Mouse (Mus musculus) thymus, postnatal 36 days (tissue): ENCODE results near the gene Lig1.

ENCODE experiments used
- DNase-seq, 2 experiments: peaks; one replicate each; pipeline ENCODE4 v3.0.0; 2022; ENCODE audit warnings: mixed read lengths in 2 of 2

Gene Lig1

DNA sequence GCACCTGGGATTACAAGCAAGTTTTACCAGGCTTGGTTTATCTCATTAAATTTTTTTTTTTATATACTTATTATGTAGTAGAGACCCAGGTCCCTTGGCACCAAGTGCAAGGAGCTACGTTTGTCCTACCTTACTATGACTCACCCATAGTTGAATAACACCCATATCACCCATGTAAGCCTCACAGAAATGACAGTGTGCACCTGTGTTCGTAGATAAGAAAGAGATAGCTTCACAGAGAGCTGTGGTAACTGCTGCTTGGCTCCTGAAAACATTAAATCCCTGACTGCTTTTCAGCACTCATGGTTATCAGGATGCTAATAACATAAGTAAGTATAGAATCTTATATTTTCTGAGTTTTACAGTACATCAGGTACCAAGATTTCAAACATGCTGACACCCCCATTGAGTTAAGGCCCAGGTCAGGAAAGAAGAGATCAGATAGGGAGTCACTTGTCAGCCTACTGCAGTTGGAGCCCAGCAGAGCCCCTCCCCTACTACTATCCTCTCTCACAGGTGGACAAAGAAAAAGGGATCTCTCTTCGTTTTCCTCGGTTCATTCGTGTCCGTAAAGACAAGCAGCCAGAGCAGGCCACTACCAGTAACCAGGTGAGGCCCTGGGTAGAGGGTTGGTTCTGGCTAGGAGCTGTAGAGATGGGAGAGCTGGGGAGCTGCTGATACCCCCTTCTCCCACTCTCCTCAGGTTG, 33.6 kb downstream of the Lig1 start:
- no peak for DNase-seq

DNA sequence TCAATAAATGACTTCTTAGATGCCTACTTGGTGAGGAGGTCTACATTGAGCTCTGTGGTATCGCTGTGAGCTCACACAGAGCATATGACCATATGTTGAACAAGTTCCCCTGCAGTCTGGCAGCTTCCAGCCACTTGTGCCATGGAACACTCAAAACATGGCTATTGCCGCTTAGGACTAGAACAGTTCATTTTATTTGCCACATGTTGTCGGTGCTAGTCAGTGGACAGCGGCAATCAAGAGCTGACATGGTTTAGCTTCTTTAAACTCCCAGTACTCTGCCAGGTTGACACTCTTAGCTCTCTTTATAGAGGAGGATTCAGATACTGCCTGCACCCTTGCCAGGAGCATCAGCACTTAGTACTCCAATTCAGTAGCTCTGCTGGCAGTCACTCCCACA, 34.3 kb downstream of the Lig1 start:
- DNase-seq: no peak

DNA sequence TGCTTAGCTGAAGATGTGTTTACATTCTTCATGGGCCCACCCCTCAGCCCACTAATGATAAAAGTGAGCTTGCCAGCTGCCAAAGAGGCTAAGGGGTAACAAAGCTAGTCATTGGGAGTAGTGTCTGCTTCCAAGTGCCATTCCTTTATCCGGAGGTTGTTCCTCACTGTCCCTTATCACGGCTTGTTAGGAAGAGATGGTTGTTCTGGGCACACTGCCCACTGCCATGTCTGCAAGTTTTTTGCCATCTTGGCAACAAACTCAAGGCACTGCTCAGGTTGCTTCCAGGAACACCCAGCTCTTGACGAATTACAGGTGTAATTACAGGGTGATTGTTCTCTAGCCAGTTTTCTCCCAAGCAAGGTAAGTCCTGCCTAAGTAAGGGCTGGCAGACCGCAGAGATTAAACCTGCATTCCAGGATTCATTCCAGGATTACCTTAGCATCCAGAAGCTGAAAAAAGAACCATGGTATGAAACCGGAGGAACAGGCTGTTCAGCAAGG, 37.1 kb downstream of the Lig1 start:
- DNase-seq: no peak

DNA sequence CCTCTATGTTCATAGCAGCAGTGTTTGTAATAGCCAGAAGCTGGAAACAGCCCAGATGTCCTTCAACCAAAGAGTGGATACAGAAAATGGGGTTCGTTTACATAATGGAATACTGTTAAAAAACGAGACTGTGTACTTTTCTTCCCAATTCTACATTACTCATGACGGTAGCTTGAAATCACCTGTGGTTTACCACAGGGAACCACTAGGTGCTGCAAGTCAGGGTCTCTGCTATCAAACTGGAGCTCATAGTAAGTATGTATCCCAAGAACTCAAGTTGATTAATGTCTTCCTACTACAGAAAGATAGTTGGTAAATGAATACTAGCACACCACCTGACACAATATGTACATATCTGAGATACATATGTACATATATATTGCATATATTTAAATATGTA, 44.3 kb downstream of the Lig1 start:
- DNase-seq: no peak

DNA sequence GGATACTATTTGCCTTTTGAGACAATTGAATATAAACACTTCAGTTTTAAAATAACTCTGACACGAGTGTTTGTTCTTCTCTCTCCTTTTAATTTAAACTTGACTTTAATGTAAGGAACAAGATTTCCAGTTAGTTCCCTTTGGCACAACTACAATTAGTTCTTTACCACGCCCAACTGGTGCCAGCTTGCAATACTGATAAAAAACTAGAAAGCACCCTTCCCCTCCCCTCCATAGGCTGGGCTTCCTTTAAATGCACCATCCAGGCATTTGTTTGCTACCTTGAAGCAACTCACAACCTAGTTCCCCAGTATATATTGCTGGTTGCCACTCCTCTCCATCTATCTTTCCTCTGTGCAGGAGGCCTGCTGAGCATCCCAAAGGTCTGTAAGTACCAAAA, 47.2 kb downstream of the Lig1 start, which contains the start of gene Pla2g4c:
Pla2g4c (plus strand) TSS at position 340 of the 400 bp plus-strand sequence.
- no peak for DNase-seq

DNA sequence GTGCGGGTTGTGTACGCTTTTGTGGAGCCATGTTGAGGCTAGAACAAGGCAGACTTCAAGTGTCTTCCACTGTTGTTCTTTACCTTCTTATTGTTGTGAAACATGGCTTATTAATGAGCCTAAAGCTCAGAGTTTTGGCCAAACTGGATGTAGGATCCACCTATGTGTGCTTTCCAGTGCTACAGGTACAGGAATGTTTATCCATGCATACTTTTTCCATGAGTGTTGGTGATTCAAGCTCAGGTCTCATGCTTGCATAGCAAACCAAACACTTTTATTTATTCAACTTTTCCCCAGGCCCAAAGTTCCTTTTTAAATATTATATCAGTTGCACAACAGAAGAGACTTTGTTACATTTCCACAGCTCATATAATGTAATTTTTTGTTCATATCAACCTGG, 53.5 kb downstream of the Lig1 start:
- no peak for DNase-seq

DNA sequence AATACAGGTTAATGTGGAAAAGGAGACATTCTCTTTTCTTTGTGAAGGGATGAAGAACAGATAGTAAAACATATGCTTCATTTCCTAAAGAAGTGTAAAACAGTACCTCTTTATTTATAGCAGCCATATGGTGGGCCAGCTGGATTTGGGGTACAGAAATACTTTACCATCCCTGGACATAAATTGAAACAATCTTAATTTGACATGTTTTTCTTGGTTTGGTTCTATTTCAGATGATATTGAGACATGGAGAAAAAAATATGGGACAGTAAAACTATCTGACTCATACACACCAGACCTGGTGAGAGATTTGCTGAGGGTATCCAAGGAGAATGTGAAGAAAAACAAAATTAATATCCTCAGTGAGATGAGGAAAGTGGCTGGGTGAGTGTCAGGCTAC, 78.9 kb downstream of the Lig1 start:
- no peak for DNase-seq
